Mouse (Mus musculus) heart, postnatal 14 days (tissue): Measurements from ENCODE around the gene Mpg. TPM values are rescaled to one million over a fixed set of nuclear protein-coding genes. Genes with fewer than 3 reads are reported as not detected.

Experiments used
- DNase-seq, 2 experiments: peaks; one replicate each; pipeline ENCODE4 v3.0.0; 2021 to 2022
- intact Hi-C: fragments of 180-260 bp; cut with DNase I; formaldehyde crosslinking; loops from one replicate; pipeline ENCODE4 v1.15.1; 2025
- total RNA-seq, 2 experiments: library from RNA; stranded (reverse); gene quantifications; 2 replicates each; pipeline ENCODE4 v1.2.3; 2021

Gene Mpg
- total RNA-seq, 2 experiments from 2014 or later, result 6.5 to 8.5 TPM

- no peak for DNase-seq
- intact Hi-C loops, result no loop called here
Observed at GRCm38 (mm10) chr11:32227041-32227440, 736 bp downstream of the Mpg start.

DNA sequence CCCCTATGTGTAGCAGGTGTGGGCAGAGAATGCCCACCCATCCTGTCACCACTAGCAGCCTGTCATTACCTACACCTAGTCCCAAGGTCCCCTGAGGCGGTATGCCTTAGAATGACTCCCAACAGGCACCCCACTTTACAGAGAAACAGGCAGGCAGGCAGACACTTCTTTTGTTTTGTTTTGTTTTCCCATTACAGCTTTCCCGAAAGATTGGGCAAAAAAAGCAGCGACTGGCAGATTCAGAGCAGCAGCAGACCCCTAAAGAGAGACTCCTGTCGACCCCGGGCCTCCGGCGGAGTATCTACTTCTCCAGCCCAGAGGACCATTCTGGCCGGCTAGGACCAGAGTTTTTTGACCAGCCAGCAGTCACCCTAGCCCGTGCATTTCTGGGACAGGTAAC, 1.2 kb downstream of the Mpg start:
- intact Hi-C loops, result no loop called here
- DNase-seq, result no peak

- no peak for DNase-seq
- intact Hi-C loops, result no loop called here
Observed at GRCm38 (mm10) chr11:32228292-32228845, 2.1 kb downstream of the Mpg start.

DNA sequence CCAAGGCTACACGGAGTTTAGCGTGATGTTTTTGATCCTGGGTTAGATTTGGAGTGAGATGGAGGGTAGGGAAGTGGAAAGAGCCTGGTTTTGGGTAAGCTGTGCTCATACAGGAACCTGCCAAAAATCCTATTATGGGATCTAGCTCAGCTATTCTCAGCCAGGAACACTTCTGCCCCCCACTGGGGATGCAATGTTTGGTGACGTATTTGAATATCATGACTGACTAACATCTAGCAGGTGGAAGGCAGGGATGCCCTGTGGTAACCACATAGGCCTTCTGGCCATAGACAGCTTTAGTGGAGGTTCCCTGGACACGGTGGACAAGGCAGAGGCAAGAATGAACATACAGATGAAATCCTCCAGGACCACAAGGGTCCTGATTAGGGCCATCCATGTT, 3.9 kb downstream of the Mpg start:
- intact Hi-C loops, result no loop called here
- DNase-seq, result peak in 1 of 2 experiments; percentile 32

DNA sequence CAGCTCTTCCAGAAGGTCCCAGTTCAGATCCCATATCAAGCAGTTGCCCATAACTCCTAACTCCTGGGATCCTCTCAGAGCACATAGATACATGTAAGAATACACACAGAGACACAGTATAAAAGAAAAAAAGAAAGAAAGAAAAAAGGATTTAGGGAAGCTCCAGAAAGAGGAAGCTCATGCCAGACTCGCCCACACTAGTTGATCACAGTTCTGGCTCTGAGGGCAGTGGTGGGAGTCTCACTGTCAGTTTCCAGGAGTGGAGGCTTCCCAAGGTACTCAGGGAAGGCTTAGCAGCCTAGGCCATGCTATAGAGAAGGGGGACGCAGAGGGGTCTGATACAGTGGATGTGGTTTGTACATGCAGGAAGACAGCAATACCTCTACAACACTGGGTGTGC, 4.8 kb downstream of the Mpg start:
- no peak for DNase-seq
- intact Hi-C loops, result no loop called here

DNA sequence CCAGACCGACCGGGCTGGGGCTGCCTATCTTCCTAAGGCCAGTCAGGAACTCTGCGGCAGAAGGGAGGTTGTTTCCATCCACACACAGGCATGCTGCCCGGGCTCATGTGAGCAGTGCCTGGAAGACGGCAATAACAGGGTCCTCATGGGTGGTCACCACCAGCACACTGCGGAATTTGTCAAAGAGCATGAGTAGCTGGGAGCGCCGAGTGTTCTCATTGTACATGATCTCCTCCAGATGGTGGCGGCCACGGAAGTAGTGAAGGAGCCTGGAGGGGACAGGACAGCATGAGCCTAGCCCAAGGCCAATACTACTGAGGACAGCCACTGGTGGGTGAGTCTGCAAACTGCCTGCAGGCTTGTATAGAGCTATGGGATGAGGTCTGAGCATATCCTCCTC, 6.5 kb downstream of the Mpg start:
- no peak for DNase-seq
- intact Hi-C loops, result no loop called here

DNA sequence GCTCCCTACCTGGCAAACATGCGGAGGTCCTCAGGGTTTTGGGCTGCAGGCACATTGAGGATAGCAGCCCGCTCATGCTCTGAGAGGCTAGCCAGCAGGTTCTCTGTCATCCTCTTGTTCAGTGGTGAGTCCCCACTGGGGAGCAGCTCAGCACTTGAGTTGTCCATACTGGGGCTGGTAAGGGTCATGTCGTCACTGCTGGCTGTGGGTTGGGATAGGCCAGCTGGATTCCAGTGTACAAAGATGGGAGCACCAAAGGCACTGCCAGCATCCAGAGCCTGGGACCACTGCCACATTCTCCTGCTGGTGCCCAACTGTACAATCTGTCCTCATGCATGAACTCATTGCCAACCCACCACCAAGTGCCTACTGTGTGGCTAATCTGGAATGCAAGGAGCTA, 7.6 kb downstream of the Mpg start:
- intact Hi-C loops, result no loop called here
- DNase-seq, result peak in 1 of 2 experiments; percentile 54

- DNase-seq, result peak in 1 of 2 experiments; percentile 2
- intact Hi-C loops, result no loop called here
Observed at GRCm38 (mm10) chr11:32234816-32235485, 8.6 kb downstream of the Mpg start.

DNA sequence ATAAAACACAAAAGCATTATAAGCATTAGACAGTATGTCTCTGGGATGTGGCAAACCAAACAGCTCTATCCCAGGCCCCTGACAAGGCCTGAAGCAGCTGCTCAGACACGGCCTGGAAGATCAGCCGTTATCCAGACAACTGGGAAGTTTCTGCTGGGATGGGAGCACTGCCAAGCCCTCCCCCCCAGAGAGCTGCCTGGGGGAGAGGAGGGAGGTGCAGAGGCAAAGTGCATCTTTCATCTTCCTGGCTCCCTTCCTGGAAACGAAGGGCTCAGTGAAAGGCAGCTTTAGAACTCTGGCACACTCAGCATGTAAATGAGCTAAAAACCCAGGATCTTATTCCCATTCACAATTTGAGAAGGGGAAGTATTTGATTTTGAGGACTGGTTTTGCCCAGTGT, 9.3 kb downstream of the Mpg start:
- peak; percentile 75 to 76 for DNase-seq
- intact Hi-C loops, result no loop called here

DNA sequence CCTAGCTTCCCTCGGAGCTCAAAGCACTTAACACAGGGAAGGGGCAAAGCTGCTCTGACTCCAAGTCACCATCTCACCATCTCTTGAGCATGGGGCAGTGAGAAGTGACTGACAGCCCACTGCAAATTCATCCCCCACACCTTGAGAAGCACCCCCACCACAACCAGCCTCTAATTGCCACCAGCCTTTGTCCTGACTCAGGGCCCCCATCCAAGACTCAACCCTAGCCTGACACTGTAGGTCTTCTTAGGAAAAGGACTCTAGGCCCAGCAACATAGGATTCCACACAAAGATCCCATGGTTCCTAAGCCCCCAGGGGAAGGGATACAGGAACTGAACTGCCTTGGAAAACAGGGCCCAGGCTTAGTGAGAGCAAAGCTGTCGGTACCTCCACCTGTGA, 9.8 kb downstream of the Mpg start:
- intact Hi-C loops, result no loop called here
- no peak for DNase-seq

GRCm38 (mm10) chr11:32236712-32237410, 10.6 kb downstream of the Mpg start:
- intact Hi-C loops, result no loop called here
- peak; percentile 62 to 80 for DNase-seq

GRCm38 (mm10) chr11:32237411-32237795, 11.1 kb downstream of the Mpg start:
- DNase-seq, result no peak
- intact Hi-C loops, result no loop called here

GRCm38 (mm10) chr11:32238093-32238860, 12.0 kb downstream of the Mpg start:
- intact Hi-C loops, result loop anchor here (1.0 to 2.0 kb wide), 3 partner anchors 21 to 55 kb away; partner anchors contain the start of gene Hbq1b
- peak; percentile 71 to 81 for DNase-seq

- intact Hi-C loops, result no loop called here
- DNase-seq, result no peak
Observed at GRCm38 (mm10) chr11:32241391-32241790, 15.1 kb downstream of the Mpg start.

GRCm38 (mm10) chr11:32242209-32242608, 15.9 kb downstream of the Mpg start:
- no peak for DNase-seq
- intact Hi-C loops, result no loop called here

DNA sequence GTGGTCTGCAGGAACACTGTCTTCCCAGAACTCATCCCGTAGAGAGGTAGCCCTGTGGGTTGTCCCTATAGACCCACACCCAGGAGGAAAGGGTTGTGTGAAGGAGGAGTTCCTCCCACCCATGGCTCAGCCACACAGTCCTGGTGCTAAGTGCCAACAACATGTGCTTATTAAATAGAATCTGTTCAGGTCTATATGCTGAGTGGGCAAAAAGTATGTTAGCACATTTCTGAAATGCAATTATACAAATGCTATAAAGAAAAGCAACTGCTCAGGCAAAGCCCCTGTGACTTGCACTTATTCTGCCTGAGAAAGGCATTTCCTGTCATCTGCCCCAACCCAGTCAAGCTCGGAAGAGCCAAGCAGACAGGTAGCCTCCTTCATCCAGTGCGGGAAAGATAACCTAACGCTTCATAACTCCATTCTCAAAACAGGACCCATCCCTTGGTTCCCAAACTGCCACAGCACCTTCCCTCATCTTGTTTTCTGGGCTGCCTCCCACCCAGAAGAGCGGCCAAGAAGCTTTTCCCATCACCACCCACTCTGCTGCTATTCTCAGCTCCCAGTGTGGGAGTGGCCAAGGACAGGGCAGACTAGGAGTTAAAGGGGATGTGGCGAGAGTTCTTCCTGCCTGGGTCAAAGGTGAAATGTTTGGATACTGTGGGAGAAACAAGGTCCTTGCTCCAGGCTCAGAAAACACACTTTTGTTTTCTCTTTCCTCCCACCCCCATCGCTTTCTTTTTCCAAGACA, 17.1 kb downstream of the Mpg start:
- intact Hi-C loops, result no loop called here
- DNase-seq, result no peak

GRCm38 (mm10) chr11:32244064-32244463, 17.8 kb downstream of the Mpg start:
- intact Hi-C loops, result no loop called here
- peak; percentile 47 to 60 for DNase-seq

GRCm38 (mm10) chr11:32244617-32245016, 18.3 kb downstream of the Mpg start:
- no peak for DNase-seq
- intact Hi-C loops, result no loop called here

- intact Hi-C loops, result no loop called here
- DNase-seq, result no peak
Observed at GRCm38 (mm10) chr11:32245614-32246013, 19.3 kb downstream of the Mpg start.

DNA sequence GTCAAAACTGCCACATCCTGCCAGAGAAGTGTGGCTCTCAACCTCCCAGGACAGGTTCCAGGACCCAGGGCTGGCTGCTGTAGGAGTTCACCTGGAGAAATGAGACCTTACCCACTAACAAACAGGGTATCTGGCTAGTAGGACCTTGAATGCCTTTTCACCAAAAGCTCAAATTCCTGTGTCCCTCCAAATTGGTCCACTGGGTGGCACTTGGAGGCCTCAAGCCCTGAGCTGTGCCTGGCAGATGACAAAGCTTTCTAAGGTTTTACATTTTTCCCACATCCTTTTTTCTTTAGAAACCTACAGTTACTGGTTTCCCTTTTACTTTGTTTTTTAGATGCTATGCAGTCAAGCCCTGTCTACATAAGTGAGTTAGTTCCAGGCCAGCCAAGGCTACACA, 20.8 kb downstream of the Mpg start:
- no peak for DNase-seq
- intact Hi-C loops, result no loop called here
